Mouse (Mus musculus) right cerebral cortex, adult 18-20 months (tissue): Measurements from ENCODE around the gene Dusp5.
A peak's percentile ranks its signal among the peaks of the same experiment; 100 is the strongest.
"Not testable (repeated sequence)": the region's sequence is repeated elsewhere in the genome, so short reads cannot be mapped to it uniquely, and the experiment has no call there.

ENCODE experiments used
- DNase-seq: peaks from one replicate; pipeline ENCODE4 v3.0.0; 2022; ENCODE audit warnings: mixed read lengths

Dusp5 gene

DNA sequence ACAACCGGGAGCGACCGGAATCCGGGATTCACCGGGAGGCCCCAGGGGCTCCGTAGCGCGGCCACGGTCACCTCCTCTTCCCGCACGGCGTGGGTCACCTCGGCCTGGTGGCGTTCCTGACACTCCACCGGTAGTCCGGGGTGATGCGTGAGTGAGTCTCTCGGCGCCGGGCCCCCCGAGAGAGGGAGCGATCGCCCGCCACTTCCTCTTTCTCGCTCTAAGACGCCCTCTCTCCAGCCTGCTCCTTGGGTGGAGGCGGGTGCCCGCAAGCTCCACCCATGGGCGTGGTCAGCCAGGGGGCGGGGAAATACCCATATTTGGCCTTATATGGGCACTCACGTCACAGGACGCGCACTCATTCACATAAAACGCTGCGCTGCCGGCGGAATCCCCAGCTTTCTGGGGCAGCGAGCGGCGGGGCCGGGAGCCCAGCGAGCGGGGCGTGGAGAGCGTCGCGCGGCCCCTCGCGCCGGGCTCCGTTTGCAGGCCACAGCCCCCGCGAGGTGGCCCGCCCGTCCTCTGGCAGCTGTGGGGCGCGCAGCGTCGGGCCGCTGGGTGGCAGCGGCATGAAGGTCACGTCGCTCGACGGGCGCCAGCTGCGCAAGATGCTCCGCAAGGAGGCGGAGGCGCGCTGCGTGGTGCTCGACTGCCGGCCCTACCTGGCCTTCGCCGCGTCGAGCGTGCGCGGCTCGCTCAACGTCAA lies at the start of gene Dusp5:
Gene Dusp5 (plus strand): TSS at position 358 of the 703 bp plus-strand sequence.
- DNase-seq, result peak; percentile 96

DNA sequence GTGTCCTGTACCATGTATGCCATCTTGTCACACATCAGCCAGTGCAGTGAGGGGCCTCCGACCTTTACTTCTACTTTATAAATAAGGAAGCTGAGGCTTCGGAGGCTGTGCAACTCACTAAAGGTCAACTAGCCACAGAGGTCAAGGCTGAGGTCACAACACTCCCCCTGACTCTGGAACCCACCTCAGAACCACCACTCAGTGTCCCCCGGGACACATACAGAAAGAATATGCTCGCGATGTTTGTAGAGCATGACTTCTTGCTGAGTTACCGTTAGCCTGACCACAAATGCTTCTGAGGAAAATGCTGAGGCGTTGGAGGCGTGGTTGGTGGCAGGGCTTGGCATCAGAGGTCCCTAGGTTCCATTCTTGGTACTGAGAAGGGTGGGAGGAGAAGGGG lies 49.3 kb upstream of the Dusp5 start:
- DNase-seq, result no peak

DNA sequence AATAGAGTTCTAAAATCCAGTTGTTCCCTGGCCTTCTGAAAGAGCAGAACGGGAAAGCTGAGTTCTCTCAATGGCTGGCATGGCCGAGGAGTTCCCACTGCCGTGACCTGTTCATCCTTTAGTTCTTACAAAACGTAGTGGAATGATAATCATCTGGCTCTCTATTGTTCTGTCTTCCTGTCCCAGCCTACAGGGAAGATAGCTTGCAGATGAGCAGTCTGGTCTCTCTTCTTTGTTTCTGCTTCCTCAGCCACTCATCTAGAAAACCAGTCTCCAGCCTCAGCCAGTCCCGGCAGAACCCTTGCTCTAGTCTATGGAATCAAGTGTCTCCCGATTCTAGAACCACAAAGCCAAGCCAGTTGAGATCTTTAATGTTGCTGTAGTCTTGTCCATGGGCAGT lies 46.8 kb upstream of the Dusp5 start:
- no peak for DNase-seq

DNA sequence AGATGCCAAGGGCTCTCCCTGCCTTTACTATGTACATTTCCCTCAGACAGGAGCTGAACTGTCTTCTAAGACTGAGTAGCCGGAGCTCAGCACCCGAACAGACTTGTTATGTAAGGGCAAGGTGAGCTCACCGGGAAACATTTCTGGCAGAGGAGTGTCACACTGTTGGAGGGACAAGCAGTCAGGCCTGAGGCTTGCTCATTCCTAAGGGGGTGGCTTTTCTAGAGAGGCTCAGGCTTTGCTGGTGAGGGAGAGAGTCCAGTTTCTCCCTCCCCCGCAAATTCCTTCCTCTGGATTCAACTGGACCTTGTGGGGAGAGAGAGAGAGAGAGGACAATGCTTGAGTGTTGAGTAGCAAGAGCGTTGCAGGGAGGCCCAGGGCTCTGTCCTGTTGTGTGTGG lies 46.4 kb upstream of the Dusp5 start:
- DNase-seq, result no peak

DNA sequence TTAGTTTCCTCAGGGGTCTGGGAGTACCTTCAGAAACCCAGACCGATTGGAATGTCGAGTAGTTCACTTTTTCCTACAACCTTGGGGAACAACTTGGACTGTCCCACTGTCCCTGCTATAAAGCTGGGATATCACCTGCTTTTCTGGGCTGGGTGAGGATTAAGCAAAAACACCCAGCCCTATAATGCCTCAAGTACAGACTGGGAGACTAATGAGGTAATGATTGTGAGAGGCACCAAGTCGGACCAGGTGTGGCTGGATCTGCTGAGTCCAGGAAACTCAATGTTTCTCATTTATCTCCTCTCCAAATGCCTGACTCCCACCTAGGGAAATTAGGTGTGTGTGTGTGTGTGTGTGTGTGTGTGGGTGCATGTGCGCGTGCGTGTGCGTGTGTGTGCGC lies 44.9 kb upstream of the Dusp5 start:
- no peak for DNase-seq

DNA sequence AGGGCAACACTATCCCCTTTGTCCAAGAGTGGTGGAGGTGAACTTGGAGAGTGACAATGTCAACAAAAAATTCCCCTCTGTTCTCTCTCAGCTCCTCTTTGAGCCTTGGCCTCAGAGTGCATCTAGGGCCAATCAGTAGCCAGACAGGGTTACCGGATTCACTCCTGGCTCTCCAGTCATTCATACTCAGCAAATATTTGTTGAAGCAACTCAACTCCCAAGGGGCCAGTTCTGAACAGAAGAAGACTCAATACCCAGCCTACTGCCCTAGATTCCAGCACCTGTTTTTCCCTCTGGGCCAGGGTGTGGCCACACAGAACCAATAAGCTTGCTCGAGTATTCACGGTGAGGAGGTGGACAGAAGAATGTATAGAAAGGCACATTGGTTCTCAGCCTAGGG lies 44.0 kb upstream of the Dusp5 start:
- no peak for DNase-seq

DNA sequence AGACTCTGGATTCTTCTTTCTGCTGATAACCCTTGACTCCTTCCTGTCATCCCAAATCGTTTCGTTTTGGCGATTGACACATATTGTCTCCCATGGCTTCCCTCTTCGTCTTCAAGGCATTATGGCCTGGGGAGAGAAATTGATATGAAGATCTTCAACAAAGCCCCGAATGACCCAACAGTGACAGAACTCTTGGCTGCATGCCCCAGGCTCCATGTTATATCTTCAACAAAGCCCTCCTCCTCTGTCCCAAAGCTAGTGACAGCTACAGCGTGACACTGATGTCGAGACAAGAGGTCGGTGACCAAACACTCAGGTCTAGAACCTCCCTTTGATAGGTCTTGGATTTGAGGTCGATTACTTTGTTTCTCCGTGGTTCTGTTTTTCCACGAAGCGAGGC lies 39.7 kb upstream of the Dusp5 start:
- DNase-seq, result no peak

DNA sequence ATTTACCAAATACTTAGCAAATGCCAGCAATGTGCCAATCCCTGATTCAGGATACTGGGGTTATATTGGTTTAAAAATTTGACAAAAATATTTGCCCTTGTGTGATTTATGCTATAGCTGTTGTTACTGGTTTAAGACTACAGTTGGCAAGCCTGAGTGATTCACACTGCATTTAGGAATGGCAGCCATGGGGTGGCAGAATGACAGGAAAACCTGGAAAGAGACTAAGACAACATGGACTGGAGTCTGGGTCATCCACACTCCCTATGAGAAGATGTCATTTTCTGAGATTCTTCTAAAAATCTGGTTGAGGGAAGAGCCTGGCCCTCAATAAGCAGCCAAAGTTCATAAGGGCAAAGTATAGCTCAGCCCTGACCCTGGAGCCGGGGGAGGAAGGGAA lies 39.0 kb upstream of the Dusp5 start:
- no peak for DNase-seq

DNA sequence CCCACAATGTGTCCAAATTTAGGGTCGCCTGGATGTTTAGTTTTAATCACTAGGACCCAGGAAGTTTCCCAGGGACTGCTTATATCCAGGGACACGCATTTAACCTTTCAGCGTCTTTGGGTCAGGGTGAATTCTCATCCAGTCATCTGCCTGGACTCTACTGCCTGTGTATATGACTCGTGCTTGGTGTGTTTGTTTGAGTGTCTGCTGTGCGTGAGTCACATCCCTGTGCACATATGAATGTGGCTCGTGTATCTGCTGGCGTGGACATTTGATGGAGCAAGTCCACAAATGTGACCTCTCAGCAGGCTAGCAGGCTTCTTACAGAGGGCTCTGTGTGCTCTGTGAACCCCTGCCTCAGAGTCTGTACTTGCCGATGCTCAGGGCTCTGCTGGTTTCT lies 38.0 kb upstream of the Dusp5 start:
- no peak for DNase-seq

DNA sequence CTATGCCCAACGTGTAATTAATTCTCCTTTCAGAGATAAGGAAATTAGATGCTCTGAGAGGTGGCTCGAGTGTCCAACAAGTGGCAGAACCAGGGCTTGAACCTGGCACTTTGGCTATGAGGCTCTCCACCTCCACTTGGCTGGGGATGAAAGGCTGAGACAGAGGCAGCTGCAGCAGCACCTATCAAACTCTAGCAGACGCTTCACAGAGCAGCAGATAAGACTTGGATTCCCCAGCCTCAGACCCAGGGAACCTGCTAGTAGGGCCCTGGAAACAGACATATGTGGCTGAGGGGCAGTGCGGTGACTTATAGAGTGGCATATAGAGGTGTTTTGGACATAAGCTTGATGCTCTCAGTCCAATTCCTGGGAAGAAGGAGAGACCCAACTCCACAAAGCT lies 36.4 kb upstream of the Dusp5 start:
- no peak for DNase-seq

DNA sequence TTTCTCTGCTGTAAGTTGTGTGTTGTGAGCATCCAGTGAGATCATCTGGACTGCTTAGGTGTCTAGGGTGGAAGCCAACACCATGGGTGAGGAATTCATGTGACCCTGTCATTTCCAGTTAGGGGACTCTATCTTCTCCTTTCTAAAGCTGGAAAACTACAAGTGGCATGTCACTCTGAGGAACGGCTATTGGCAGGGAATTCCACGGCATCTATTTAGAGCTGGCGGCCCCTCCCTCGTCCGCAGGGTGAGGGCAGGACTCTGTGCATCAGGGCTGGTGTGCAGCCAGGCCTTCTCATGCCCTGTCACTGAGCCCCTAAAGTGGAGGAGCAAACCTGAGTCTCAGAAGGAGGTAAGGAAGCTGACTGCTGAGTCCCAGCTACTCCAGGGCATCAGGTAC lies 35.0 kb upstream of the Dusp5 start:
- DNase-seq, result no peak

DNA sequence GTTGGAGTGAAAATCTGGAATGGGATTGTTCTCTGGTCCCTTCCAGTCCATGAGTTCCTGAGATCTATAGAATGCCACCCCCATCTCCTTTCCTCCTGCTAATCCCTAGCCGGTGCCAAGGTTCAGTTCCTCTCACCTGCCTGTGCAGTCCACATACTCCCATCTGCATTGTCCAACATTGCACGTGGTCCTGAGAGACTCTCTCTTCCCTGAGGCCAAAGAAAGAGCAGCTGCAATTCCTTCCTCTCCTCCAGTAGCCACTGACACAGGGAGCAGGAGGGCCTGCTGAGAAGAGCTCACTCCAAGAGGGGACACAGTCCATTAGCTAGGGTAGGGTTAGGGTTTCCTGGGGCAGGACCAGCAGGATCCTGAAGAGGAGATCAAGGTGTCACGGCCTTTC lies 31.0 kb upstream of the Dusp5 start:
- DNase-seq, result no peak

DNA sequence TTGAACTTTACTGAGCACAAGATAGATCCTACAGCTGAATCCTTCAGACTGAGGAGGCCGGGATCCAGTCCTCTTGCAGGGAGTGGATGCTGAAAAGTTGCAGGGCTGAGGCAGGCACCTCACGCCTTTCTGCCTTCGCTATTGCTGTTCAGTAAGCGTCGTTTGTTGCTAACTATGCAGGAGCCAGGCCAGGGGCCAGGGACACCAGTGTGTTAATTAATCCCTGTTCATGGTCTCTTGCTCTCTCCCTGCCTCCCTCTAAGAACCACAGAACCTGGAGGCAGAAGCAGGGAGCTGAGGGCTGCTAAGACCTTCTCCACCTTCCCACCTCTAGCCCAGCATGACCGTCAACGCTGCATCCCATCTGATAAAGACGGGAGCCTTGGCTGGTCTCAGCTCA lies 29.9 kb upstream of the Dusp5 start:
- DNase-seq, result no peak

DNA sequence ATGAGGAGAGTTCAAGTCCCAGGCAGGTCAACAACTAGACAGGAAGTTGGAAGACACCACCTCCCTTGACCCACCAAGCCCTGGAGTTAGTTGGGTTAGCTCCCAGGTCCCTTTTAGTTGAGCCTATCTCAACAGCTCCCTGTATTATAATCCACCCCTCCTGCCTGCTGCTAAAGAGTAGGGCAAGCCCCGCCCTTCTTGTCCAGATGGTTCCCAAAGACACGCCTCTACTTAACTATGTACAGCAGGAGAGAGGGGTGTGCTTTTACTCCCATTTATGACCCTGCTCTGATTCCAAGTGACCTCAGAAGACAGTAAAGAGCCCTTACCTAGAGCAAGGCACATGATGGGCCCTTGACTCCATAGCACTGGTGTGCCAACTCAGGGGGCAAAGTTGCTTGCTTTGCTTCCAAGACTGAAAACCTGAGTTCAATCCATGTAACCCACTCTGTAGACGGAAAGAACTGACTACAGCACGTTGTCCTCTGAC lies 29.4 kb upstream of the Dusp5 start:
- no peak for DNase-seq

DNA sequence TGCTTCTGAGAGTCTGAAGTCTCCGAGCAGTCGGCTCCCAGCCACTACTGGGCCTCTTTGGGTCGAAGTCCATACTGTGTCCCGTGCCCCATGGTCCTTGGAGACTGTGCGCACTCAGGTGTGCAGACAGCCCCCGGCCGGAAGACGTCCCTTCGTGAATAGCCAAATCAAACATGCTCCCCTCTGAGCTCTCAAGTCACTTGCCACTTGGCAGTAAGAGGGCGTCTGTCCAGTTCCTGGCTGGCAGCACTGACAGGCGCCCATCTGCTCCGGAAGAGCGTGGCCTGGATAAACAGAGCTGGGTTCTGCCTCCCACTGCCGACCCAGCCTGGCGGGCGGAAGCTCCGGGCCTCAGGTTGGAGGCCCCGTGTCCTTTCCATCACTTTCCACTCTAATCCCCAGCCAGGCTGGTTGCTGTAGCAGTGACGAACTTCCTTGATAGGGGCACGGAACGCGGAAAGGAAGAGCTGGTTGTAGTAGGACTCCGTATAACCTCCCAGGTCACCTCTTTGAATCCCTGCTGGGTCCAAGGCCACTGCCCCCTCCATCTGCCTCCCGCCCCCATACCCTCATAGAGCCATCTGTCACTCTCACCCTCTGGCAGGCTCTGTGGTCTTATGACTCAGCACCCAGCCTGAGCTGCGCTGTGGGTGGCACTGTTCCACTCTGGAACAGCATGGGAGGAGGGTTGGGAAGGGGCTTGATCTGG lies 28.5 kb upstream of the Dusp5 start:
- DNase-seq, result peak; percentile 77

DNA sequence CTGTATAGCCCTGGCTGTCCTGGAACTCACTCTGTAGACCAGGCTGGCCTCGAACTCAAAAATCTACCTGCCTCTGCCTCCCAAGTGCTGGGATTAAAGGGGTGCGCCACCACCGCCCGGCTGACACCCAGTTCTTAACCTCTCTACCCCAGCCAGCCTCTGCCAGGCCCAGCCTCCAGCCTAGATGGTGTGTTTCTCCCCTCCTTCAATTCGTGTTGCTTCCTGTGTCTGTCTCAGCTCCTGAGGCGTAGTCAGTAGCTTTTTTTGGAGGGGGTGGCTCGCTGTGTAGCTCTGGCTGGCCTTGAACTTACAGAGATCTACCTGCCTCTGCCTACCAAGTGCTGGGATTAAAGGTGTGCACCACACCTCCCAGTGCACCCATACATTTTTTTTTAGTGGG lies 27.7 kb upstream of the Dusp5 start:
- DNase-seq, result not testable (repeated sequence)

DNA sequence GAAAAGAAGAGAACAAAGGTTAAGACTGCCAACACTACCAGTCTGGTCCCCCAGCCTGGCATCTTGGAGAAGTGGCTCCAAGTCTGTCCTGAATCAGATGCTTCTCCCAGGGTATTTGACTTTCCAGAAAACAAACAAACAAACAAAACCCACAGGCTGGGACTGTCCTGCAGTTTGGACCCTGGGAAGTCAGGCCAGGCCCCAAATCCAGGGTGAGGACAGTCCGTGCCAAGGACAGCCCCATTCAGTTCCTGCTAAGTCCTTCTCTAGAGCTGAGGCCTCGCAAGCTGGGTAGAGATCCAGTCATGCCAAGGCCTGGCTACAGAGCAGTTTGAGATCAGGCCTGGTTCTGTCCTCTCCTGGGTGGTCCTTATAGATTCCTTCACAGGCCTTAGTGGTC lies 27.1 kb upstream of the Dusp5 start:
- no peak for DNase-seq

DNA sequence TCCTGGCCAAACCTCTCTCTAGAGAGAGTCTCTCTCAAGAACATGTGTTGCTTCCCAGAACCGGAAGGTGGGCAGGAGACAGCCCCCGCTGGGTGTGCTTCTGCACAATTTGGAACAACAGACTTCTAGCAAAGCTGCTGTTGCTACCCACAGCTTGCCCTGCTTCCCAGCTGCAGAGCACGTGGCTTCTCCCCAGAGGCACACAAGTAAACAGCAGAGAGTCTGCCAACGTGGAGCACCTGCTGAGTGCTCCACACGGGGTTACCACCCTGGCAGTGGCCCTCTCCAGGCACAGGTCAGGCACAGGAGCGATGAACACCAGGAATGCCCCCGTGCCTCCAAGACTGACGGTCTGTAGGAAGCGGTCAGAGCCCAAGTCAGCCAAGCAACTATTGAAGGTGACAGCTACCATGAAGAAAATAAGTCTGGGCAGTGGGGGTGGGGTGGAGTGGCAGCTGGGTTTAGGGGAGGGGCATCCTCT lies 26.0 kb upstream of the Dusp5 start:
- DNase-seq, result peak; percentile 83

DNA sequence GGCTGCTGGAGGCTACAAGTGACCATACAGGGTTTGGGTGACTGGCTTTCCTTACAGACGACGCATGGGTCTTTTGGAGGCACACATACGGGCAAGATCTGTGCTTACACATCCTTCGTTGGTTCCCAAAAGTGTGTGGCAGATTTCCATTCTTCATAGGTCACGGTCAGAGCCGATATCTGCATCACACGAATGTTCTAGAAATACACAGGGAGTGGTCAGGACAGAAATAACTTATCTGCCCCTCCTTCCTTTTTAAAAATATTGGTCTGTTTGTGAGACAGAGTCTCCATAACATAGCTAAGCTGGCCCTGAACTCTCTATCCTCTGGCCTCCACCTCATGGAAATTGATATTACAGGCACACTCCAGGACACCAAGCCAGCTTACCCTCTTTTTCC lies 24.7 kb upstream of the Dusp5 start:
- DNase-seq, result no peak

DNA sequence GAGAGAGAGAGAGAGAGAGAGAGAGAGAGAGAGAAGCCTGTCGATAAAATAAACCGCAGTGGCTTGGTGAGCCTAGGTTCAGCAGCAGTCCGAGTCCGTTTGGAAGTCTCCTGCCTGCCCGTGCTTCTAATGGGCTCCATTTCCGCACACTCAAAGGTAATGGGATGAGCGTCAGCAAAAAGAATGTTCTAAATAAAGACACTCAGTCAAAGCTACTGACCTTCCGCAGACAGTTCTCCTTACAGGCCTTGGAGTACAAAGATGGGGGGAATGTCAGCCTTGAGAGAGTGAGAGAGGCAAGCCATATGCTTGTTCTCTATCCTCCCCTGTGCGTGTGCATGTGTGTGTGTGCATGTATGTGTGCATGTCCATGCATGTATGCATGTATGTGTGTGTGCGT lies 23.2 kb upstream of the Dusp5 start:
- no peak for DNase-seq

DNA sequence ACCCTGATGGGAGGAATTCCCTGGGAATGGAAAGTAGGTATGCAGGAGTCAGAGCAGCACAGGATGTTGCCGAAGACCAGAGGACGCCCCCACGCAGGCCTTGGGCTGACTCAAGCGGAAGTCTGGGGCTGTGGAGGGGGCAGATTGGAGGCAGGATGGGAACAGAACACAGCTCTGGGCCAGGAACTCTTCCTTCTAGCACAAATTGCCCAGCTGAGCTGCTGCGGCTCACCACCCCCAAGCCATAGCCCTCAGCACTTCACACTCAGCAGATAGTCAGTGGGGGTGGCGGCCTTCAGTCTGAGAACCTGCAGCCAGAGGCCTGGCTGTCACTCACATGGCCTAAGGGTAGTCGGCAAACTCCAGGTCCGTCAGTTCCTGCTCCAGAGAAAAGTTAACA lies 21.4 kb upstream of the Dusp5 start:
- DNase-seq, result peak; percentile 79

DNA sequence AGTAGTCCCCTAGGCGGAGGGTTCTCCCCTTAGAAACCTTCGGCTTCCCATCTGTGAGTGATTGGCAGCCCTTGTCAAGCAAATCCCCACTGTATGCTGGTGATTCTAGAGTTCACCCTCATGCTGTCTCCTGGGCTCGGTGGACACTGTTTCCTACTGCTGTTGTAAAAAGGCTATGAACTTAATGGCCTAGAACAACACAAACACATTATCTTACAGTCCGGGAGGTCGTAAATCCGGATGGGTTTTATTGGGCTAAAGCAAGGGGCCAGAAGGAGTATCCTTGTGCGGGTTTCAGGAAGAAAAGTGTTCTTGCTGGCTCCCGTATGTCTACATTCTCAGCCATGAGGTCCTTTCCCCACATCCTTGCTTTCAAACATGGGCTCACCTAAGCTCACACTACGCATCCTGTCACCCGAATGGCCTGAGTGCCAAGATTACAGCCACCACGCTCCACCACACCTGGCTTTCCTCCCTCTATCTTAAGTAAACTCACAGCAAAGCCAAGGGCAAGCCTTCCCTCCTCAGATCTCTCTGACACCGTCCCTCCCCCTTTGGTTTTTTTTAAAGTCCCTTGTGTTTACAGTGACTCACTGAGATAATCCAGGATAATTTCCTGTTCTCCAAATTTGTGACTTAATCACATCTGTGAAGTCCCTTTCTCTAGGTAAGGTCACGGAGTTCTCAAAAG lies 17.5 kb upstream of the Dusp5 start:
- DNase-seq, result no peak

DNA sequence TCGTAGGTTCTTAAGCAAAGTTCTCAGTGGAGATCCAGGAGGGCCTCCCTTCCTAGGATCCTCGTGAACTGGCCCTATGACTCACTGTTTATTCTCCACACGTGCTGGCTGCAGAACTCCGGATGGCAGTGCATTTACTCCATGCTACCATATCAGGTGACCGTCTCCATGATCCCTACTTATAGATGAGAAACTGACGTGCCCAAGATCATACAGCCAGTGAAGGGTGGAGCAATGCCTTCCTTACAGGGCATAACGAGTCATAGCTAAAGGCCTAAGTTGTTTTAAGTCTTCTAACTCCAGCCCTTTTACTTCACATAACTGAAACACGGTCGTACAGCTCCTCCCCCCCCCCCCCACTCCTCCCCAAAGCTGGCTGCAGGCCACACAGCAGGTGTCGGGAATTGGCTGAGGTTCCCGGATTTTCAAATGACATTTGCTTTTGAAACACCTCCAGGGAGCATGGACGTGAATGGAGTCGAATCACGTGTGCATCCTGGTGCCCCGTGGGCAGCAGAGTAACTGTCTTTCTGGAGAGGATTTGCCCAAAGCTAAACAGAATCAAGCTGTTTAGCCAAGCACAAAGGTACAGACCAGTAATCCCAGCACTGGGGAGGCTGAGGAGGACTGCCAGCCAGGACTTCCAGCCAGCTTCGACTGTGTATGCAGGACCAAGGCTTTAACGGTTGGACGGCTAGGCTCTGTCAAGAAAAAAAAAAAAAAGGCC lies 11.4 kb upstream of the Dusp5 start:
- no peak for DNase-seq
